Mouse (Mus musculus) neural tube, embryonic 11.5 days (tissue): ENCODE data around the gene Cyp2j12. TPM values are rescaled to one million over a fixed set of nuclear protein-coding genes. Genes with fewer than 3 reads are reported as not detected.
"Not testable (repeated sequence)": the region's sequence is repeated elsewhere in the genome, so short reads cannot be mapped to it uniquely, and the experiment has no call there.

Source experiments
- ATAC-seq: fragments of 200-750 bp; cut with Nextera tagmentation; 2 replicates; pipeline ENCODE4 v1.8.0; 2017; ENCODE audit warnings: moderate number of reproducible peaks, mild to moderate bottlenecking, moderate TSS enrichment, moderate library complexity; ENCODE audit not compliant: insufficient read depth, low FRiP score, low TSS enrichment
- DNase-seq: peaks from one replicate; pipeline ENCODE4 v3.0.0-alpha.2; 2015; ENCODE audit warnings: low spot score
- H3K27ac ChIP-seq: fragments of 300-500 bp; sonication (generic); 2 replicates; pipeline ENCODE4 v1.5.1; 2014; ENCODE audit warnings: low read depth, mild to moderate bottlenecking, low read length
- H3K27me3 ChIP-seq: fragments of 300-500 bp; sonication (generic); 2 replicates; pipeline ENCODE4 v1.6.1; 2014; ENCODE audit warnings: mild to moderate bottlenecking, low read length, mixed read lengths; ENCODE audit not compliant: control insufficient read depth, insufficient read depth
- H3K36me3 ChIP-seq: fragments of 300-500 bp; sonication (generic); 2 replicates; pipeline ENCODE4 v1.6.1; 2014; ENCODE audit warnings: mild to moderate bottlenecking, low read length, moderate library complexity, mixed read lengths; ENCODE audit not compliant: control insufficient read depth, insufficient read depth
- H3K4me1 ChIP-seq: fragments of 300-500 bp; sonication (generic); 2 replicates; pipeline ENCODE4 v1.6.1; 2014; ENCODE audit warnings: low read length, mixed read lengths; ENCODE audit not compliant: control insufficient read depth, insufficient read depth
- H3K4me2 ChIP-seq: fragments of 300-500 bp; sonication (generic); 2 replicates; pipeline ENCODE4 v1.6.1; 2014; ENCODE audit warnings: low read depth, mild to moderate bottlenecking, moderate library complexity
- H3K4me3 ChIP-seq: fragments of 300-500 bp; sonication (generic); 2 replicates; pipeline ENCODE4 v1.5.1; 2014; ENCODE audit warnings: low read depth, low read length
- H3K9ac ChIP-seq: fragments of 300-500 bp; sonication (generic); 2 replicates; pipeline ENCODE4 v1.6.1; 2014; ENCODE audit warnings: mild to moderate bottlenecking, low read length
- H3K9me3 ChIP-seq: fragments of 300-500 bp; sonication (generic); 2 replicates; pipeline ENCODE4 v1.6.1; 2016; ENCODE audit warnings: low read length; ENCODE audit not compliant: control insufficient read depth
- WGBS: fragments of 180-500 bp; shearing (Covaris S2); extraction: QIAGEN DNeasy Blood & Tissue Kit; methylation state at CpG from one replicate; pipeline ENCODE4 v1.1.7; 2014; 5-methylcytosine and 5-hydroxymethylcytosine counted together
- polyA plus RNA-seq: library from polyadenylated mRNA; unstranded; fragments of >200 nt; fragmentation: Nextera tagmentation; extraction: Ambion mirVana; gene quantifications from 2 replicates; pipeline ENCODE4 v1.2.1, GENCODE M21; 2014

Cyp2j12 gene
- not detected in 2 replicates for polyA plus RNA-seq

GRCm38 (mm10) chr4:96140732-96141467 lies at the start of gene Cyp2j12:
Gene Cyp2j12, minus strand, starts transcription at chr4:96141152.
- DNase-seq, result no peak
- Histone ChIP-seq H3K27ac (no peak within 1 kb of the TSS), H3K4me1 (no peaks in the 10 kb centered on the region), H3K4me3 (no peak within 1 kb of the TSS), H3K4me2 (no peak within 1 kb of the TSS), H3K27me3 (no peaks in the 10 kb centered on the region), H3K36me3 (no peaks in the 10 kb centered on the region), H3K9ac (no peak within 1 kb of the TSS), H3K9me3 (no peaks in the 10 kb centered on the region)
- WGBS, result 80% methylated on average over 7 of the region's 7 CpGs
- no peak for ATAC-seq

- WGBS, result 86% methylated on average over 5 of the region's 5 CpGs
- ATAC-seq, result not testable (repeated sequence)
Observed at GRCm38 (mm10) chr4:96189321-96189720, 48.4 kb upstream of the Cyp2j12 start.

GRCm38 (mm10) chr4:96188671-96189070 lies 47.7 kb upstream of the Cyp2j12 start:
- not testable (repeated sequence) for H3K27me3 ChIP-seq, H3K36me3 ChIP-seq, H3K4me2 ChIP-seq, H3K27ac ChIP-seq, ATAC-seq, H3K4me3 ChIP-seq, H3K4me1 ChIP-seq, DNase-seq, H3K9ac ChIP-seq, H3K9me3 ChIP-seq
- WGBS, result 83% methylated on average over 2 of the region's 2 CpGs

More at GRCm38 (mm10) chr4:96189321-96189720, 48.4 kb upstream of the Cyp2j12 start:
- H3K9me3 ChIP-seq, H3K4me2 ChIP-seq, H3K4me1 ChIP-seq, H3K9ac ChIP-seq, H3K4me3 ChIP-seq, DNase-seq, H3K36me3 ChIP-seq, H3K27me3 ChIP-seq, H3K27ac ChIP-seq: not testable (repeated sequence)

GRCm38 (mm10) chr4:96188146-96188545 lies 47.2 kb upstream of the Cyp2j12 start:
- ATAC-seq, H3K4me1 ChIP-seq, H3K4me2 ChIP-seq, H3K9ac ChIP-seq, DNase-seq, H3K9me3 ChIP-seq, H3K27me3 ChIP-seq, H3K4me3 ChIP-seq, H3K27ac ChIP-seq, H3K36me3 ChIP-seq: not testable (repeated sequence)
- WGBS, result 94% methylated on average over 2 of the region's 2 CpGs

GRCm38 (mm10) chr4:96184716-96185115 lies 43.8 kb upstream of the Cyp2j12 start:
- H3K4me3 ChIP-seq, ATAC-seq, H3K27me3 ChIP-seq, H3K36me3 ChIP-seq, H3K27ac ChIP-seq, H3K9me3 ChIP-seq, DNase-seq, H3K9ac ChIP-seq, H3K4me2 ChIP-seq, H3K4me1 ChIP-seq: not testable (repeated sequence)
- 96% methylated on average over 2 of the region's 2 CpGs for WGBS

GRCm38 (mm10) chr4:96162839-96163238 lies 21.9 kb upstream of the Cyp2j12 start:
- ATAC-seq (no peak), DNase-seq (no peak)
- 85% methylated on average over 1 of the region's 1 CpGs for WGBS
- H3K4me1 ChIP-seq, result no peaks in the 10 kb centered on the region
- H3K27ac ChIP-seq, result no peak overlapping the region
- H3K27me3 ChIP-seq, result no peaks in the 10 kb centered on the region
- H3K9ac ChIP-seq, result no peak overlapping the region
- H3K36me3 ChIP-seq, result no peaks in the 10 kb centered on the region
- H3K9me3 ChIP-seq, result no peaks in the 10 kb centered on the region
- no peak overlapping the region for H3K4me3 ChIP-seq
- no peak overlapping the region for H3K4me2 ChIP-seq

- 71% methylated on average over 1 of the region's 1 CpGs for WGBS
- H3K9ac ChIP-seq, result no peak overlapping the region
- H3K27ac ChIP-seq, result no peak overlapping the region
- no peak for ATAC-seq
- no peak for DNase-seq
- H3K9me3 ChIP-seq, result no peaks in the 10 kb centered on the region
- H3K36me3 ChIP-seq, result no peaks in the 10 kb centered on the region
- H3K4me1 ChIP-seq, result no peaks in the 10 kb centered on the region
- no peaks in the 10 kb centered on the region for H3K27me3 ChIP-seq
- H3K4me3 ChIP-seq, result no peak overlapping the region
- no peak overlapping the region for H3K4me2 ChIP-seq
Observed at GRCm38 (mm10) chr4:96161575-96161974, 20.6 kb upstream of the Cyp2j12 start.

- H3K9me3 ChIP-seq, result no peaks in the 10 kb centered on the region
- no peak overlapping the region for H3K27ac ChIP-seq
- 97% methylated on average over 1 of the region's 1 CpGs for WGBS
- H3K27me3 ChIP-seq, result no peaks in the 10 kb centered on the region
- ATAC-seq, result no peak
- no peaks in the 10 kb centered on the region for H3K4me1 ChIP-seq
- no peak overlapping the region for H3K9ac ChIP-seq
- no peak overlapping the region for H3K4me2 ChIP-seq
- DNase-seq, result no peak
- no peak overlapping the region for H3K4me3 ChIP-seq
- H3K36me3 ChIP-seq, result no peaks in the 10 kb centered on the region
Observed at GRCm38 (mm10) chr4:96139226-96139625, 1.7 kb downstream of the Cyp2j12 start.

- Histone ChIP-seq H3K9ac (no peak overlapping the region), H3K27me3 (no peaks in the 10 kb centered on the region)
- WGBS, result 81% methylated on average over 3 of the region's 3 CpGs
Observed at GRCm38 (mm10) chr4:96134246-96134645, 6.7 kb downstream of the Cyp2j12 start.

More at GRCm38 (mm10) chr4:96134246-96134645, 6.7 kb downstream of the Cyp2j12 start:
- H3K4me2 ChIP-seq, result no peak overlapping the region
- no peak for DNase-seq
- H3K27ac ChIP-seq, result no peak overlapping the region
- no peaks in the 10 kb centered on the region for H3K4me1 ChIP-seq
- H3K4me3 ChIP-seq, result no peak overlapping the region
- no peaks in the 10 kb centered on the region for H3K9me3 ChIP-seq
- no peaks in the 10 kb centered on the region for H3K36me3 ChIP-seq
- ATAC-seq, result no peak
